Mouse (Mus musculus) megakaryocyte, adult 5-6 weeks (primary cell): Measurements from ENCODE around the gene AL607142.1. TPM values are rescaled to one million over a fixed set of nuclear protein-coding genes. Genes with fewer than 3 reads are reported as not detected.

ENCODE experiments used
- ATAC-seq: 2 replicates; pipeline ENCODE4 v1.8.0; 2016; ENCODE audit warnings: mild to moderate bottlenecking, inconsistent platforms; ENCODE audit not compliant: poor library complexity, severe bottlenecking
- total RNA-seq, 2 experiments: library from RNA; stranded (forward) in 1 of 2; stranded (reverse) in 1 of 2; fragments of 153-499, 151-499 nt in 1 of 2; fragments of 221-1000, 200-1000 nt in 1 of 2; gene quantifications; 2 replicates each; pipeline versions ENCODE4 v1.2.3 to v1.2.4; 2015 to 2017

AL607142.1 gene
- total RNA-seq (2015): not detected in 2 replicates
- not detected in 2 replicates for total RNA-seq (2017)

DNA sequence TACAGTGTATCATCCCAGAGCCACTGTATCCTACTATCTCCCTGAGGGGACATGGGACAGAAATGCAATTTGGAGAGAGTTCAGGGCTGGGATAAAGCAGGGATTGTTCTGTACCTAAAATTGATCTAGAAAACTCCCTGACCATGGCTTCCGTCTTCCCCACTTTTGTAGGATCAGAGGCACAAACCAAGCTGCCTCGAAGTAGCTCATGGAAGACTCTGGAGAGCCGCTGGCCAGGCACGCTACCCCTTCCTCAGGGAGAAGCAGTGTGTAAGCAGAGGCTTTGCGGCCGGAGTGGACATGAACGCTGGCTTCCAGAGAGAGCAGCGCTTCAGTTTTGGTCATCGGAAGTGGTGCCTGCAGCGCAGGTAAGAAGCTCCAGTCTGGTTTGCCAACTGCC, at the start of gene AL607142.1:
Gene AL607142.1 (plus strand): TSS at position 301 of the 400 bp plus-strand sequence.
- ATAC-seq: no peak

DNA sequence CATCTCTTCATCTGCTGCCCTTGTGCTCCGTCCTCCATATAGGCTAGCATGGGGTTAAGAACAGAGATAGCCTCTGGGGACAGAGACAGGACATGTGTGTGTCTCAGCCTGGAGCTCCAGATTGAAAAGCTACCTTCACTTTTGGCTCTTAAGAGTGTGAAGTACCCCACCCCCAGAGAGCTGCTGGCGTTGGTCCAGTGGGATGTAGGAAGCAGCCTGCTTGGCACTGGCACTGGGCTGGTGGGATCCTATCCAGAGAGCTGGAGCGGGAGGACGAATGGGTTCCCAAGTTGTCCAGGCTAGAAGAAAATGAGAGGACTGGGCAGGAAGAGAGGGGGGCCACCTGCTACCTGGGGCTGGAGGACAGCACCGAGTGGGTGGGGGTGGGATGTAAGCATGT, 46.4 kb upstream of the AL607142.1 start:
- no peak for ATAC-seq

GRCm38 (mm10) chr4:120022392-120022791, 42.4 kb upstream of the AL607142.1 start:
- no peak for ATAC-seq

DNA sequence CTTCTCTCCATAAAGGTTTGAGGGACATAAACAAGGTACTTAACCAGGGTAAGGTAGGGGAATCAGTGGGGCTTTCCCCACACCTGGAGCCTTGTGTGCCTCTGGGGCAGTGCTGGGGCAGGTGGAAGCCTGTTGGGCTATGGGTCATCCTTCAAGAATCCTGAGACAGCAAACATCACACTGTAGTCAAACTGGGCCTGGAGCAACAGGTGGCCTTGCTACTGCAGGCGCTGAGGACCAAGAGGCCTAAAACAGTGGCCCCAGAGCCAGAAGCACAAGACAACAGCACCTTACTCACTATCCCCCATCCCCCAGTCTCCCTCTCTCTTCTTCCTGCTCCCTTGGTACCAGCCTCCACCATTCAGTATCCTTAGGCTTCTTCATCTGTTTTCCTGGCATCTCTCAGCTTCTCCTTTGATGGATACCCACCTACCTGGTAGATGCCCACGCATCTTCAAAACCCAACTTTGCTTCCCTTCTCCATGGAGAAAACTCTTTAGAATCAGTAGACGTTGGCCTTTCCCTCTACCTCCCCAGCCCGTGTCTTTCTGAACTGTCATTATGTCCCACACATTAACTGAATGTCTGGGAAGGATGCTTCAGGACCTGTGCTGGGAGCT, 41.5 kb upstream of the AL607142.1 start:
- no peak for ATAC-seq

DNA sequence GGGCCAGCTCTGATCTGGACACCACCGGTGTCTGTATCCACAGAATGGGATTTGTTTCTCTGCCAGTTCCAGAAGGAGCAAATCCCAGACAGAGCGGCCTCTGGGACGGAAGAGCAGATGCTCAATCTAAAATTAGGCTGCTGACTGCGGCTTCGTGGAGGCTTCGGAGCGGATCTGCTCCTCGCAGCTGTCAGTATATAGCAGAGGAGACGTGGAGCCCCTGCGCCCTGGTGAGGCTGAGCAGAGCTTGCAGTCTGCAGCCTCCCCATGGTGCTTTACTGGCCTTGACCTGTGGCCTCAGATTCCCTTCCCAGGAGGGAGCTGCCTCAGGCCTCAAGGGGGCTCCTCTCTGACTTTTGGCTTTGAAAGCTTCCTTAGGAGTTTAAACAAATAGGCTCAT, 40.7 kb upstream of the AL607142.1 start:
- ATAC-seq: no peak

DNA sequence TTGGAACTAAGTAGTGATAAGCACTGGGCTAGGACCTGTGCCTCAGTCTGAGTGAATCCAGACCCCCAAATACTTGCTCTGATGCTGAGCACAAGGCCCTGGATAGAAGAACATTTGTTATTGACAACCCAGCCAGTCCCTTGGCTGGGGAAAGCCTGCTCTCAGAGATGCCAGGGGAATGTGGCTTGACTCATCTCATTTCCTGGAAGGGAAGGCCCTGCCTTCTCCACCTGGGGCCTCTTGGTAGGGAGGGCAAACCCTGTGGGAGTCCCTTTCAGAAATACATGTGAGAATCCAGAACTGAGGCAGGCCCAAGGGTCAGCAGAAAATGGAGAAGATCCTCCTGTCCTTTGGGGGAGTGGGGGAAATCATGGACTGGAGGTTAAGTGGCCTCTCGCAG, 37.1 kb upstream of the AL607142.1 start:
- ATAC-seq: no peak

GRCm38 (mm10) chr4:120029937-120030336, 34.9 kb upstream of the AL607142.1 start:
- ATAC-seq: no peak

DNA sequence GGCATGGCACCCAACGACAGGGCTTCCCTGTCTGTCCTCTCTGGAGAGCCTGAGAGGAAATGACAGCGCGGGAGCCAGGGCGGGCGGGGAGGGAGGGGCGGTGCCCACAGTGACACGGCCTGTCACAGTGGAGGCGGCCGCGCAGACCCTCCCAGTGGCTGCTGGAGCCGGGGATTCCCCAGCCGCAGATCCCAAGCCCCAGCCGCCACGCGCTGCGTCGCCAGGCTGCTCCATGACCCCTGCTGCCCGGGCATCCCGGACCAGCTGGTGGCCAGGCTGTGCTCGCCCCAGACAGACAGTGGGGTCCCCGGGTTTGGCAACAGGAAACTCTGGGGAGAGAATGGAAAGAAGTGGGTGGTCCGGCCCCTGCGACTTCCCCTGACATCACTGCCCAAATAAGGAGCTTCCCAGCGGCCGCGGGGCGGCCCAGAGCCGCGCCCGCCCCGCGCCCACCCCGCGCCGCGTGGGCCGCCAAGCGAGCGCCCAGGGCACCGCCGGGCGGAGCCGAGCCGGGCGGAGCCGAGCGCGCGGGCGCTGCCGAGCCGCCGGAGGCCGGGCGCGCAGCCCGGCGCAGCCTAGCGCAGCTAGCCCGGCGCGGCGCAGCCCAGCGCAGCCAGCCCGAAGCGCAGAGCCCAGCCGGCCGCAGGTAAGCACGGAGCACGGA, 32.3 kb upstream of the AL607142.1 start:
- ATAC-seq: peak; percentile 64

GRCm38 (mm10) chr4:120032984-120033355, 31.8 kb upstream of the AL607142.1 start:
- no peak for ATAC-seq

DNA sequence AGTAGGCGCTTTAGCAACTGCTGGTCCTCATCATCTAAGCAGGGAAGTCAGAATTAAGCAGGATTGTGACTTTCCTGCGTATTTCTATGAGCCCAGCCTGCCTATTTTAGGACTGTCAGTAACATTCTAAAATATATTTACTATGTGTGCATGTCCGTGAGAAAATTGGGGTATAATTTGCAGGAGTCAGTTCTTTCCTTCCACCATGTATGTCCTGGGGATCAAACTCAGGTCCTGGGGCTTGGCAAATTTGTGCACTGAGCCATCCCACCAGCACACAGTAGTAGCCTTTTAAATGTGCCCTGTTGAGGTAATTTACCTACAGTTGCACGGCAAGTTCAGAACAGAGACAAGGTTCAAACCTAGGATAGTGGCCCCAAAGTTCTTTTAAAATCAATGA, 28.5 kb upstream of the AL607142.1 start:
- no peak for ATAC-seq

GRCm38 (mm10) chr4:120037007-120037406, 27.8 kb upstream of the AL607142.1 start:
- ATAC-seq: no peak

- ATAC-seq: peak; percentile 19; the same call in 1 of the 2 replicates
Measured at GRCm38 (mm10) chr4:120041520-120041919, 23.3 kb upstream of the AL607142.1 start.

DNA sequence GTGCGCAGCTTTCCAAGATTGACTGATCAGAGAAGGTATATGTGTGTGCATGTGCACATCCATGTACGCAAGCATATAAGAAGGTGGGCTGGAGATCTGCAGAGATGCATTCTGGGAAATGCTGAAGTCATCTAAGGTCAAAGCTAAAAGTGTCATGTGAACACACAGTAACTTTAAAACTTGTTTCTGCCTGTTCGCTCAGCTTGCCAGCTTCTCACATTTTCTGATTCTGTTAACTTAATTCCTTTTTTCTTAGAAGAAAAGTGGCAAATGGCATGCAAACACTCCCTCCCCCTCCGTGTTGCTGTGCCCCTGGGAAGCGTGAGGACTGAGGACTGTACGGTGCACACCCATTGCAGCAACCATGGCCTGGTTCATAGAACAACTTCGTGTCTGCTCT, 22.3 kb upstream of the AL607142.1 start:
- ATAC-seq: no peak

DNA sequence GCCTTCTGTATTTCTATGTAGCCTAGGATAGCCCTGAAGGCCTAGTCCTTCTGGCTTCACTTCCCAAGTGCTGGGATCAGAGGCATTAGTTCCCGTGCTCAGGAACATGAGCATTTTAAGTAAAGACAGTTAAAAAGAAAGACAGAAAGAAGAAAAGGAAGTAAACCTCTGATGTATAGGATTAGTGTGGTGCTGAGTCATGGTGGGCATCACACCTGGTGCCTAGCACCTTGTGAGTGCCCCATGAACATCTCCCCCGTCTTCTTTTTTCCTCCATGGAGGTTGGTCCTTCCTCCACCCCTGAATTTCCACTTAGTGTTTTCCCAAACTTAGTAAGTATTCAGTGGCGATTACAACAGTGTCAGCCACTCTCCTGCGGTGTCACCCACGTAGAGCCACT, 20.2 kb upstream of the AL607142.1 start:
- no peak for ATAC-seq

- no peak for ATAC-seq
Measured at GRCm38 (mm10) chr4:120045131-120045537, 19.7 kb upstream of the AL607142.1 start.

- no peak for ATAC-seq
Measured at GRCm38 (mm10) chr4:120045871-120046270, 18.9 kb upstream of the AL607142.1 start.

- no peak for ATAC-seq
Measured at GRCm38 (mm10) chr4:120047060-120047459, 17.7 kb upstream of the AL607142.1 start.

DNA sequence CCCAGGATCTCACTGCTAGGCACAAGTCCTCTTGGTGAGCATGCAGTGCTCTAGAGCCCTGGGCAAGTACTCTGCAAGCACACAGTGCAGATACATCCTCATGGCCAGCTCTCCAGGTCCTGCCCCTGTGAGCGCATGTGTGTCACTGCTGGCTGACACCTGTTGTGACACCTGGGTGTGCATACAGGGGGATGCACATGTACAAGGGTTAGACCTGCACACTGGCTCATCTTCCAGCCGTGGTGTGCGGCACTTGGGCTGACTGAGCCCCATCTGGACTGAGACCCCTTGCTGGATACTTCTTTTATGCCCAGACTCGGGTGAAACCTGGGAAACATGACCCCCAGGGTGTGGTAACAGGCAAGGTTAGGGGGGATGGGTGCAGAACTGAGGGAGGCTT, 16.5 kb upstream of the AL607142.1 start:
- no peak for ATAC-seq

DNA sequence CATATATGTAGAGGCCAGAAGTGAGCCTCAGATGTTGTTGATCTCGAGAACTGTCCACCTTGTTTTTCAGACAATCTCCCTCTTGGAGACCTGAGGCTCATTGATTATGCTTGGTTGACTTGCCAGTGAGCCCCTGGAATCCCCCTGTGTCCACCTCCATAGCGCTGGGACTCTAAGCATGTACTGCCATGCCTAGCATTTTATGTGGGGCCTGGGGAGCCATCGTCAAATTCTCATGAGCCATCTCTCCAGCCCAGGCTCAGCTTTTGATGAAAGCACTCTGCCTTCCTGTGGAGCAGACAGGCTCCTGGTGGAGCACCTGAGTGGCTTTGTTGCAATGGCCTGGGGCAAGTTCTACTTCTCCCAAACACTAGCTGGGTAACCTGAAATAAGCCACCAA, 14.9 kb upstream of the AL607142.1 start:
- no peak for ATAC-seq

- ATAC-seq: no peak
Measured at GRCm38 (mm10) chr4:120052481-120052880, 12.3 kb upstream of the AL607142.1 start.

- peak; percentile 43 for ATAC-seq
Measured at GRCm38 (mm10) chr4:120053026-120054005, 11.5 kb upstream of the AL607142.1 start.
